Comparison of ENCODE assay signal across 13 mouse cellular contexts in the genomic region with DNA sequence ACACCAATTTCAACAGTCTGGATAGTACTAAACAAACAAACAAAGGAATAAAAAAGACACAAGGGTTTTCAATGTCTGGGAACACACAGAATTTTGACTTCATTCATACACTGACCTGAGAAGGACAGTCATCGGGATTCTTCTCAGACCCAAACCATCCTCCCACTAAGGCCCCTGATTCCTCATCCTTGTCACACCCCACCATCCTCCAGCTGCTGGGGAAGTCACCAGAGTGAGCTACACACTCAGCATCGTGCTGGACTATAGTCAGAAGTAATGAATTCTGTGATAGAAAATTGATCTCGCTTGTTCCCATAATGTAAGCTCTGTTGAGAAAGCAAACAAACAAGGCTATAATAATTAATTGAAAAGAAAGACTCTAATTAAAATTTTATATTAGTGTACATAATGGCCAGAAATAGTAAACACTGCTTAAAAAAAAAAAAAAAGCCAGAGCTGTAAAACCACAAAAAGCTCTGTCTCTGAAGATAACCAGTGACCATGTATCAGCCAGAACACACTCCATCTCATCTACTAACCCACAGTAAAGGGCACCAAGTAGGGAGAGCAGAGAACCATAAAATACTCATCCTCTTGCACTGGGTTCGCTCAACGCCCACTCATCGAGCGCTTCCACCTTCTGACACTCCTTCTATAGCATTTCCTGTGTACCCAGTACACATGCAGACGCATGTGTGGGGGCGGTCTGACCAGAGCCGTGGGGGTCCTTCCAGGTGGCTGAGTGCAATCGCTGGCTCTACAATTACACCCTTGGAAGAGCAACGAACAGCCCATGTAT.
A peak's percentile ranks its signal among the peaks of the same experiment; 100 is the strongest.
DNase-seq lines count a peak whose midpoint lies in the region; ATAC-seq and TF ChIP-seq lines count a peak whose summit lies in the region.
"Had no signal": no experiment of that assay in that cellular context is flagged by ENCODE, and none has a peak within 500 bp of the region (broad histone marks: within the 10 kb centered on the region; RNA-seq: fewer than 3 reads in every experiment).

No protein-coding gene starts in this region.

- DNase-seq in gastrocnemius, adult 2 months: no peak
- DNase-seq in gastrocnemius, postnatal 10 days: no peak
- peak; percentile 38 for DNase-seq in splenic B cell, adult 2 months (ENCODE audit: low read depth, low spot score)
- no peak for DNase-seq in left cerebral cortex, postnatal 25 days (ENCODE audit: low spot score in 2 of 2)
- DNase-seq in frontal cortex, postnatal 14 days (ENCODE audit: low spot score in 2 of 2): no peak
- DNase-seq in hindbrain, embryonic 11.5 days (ENCODE audit: low spot score): no peak
- DNase-seq: gastrocnemius, postnatal 36 days; lung, adult 18-20 months had no signal

- H3K27me3 ChIP-seq in splenic B cell, adult 2 months (ENCODE audit: control insufficient read depth, insufficient read depth, low read length, poor library complexity, severe bottlenecking): no peaks in the 10 kb centered on the region
- H3K27me3 ChIP-seq in hindbrain, embryonic 11.5 days (ENCODE audit: control insufficient read depth, insufficient read depth, low read length): no peaks in the 10 kb centered on the region
- H3K27me3 ChIP-seq: embryonic facial prominence, embryonic 13.5 days; midbrain, embryonic 12.5 days had no signal

- H3K4me3 ChIP-seq in gastrocnemius, adult 2 months: no peak overlapping the region
- no peak overlapping the region for H3K4me3 ChIP-seq in hindbrain, embryonic 11.5 days (ENCODE audit: low read depth, low read length)
- H3K4me3 ChIP-seq: embryonic facial prominence, embryonic 13.5 days; midbrain, embryonic 12.5 days had no signal

- 88% methylated on average over 12 of the region's 12 CpGs for WGBS in hindbrain, embryonic 11.5 days

- intact Hi-C loops in gastrocnemius, adult 2 months (cut with DNase I): no loop called here
- intact Hi-C loops in left cerebral cortex, postnatal 25 days (cut with DNase I): no loop called here

- no peak overlapping the region for H3K9ac ChIP-seq in hindbrain, embryonic 11.5 days (ENCODE audit: low read depth, low read length)
- H3K9ac ChIP-seq: embryonic facial prominence, embryonic 13.5 days; midbrain, embryonic 12.5 days had no signal

- no peaks in the 10 kb centered on the region for H3K4me1 ChIP-seq in hindbrain, embryonic 11.5 days (replicated peaks; ENCODE audit: control insufficient read depth, insufficient read depth, low read length)

- no peak for TF ChIP-seq CTCF in gastrocnemius, adult 2 months (IDR thresholded peaks at IDR 0.05)

- 0 out of 2 replicates have a peak, but pooled peaks cover 2% of the 10 kb centered on the region for H3K36me3 ChIP-seq in splenic B cell, adult 2 months (ENCODE audit: control insufficient read depth, insufficient read depth, low read length, poor library complexity, severe bottlenecking)
- no peaks in the 10 kb centered on the region for H3K36me3 ChIP-seq in hindbrain, embryonic 11.5 days (ENCODE audit: control insufficient read depth, insufficient read depth, low read length)

- peak; percentile 60 for ATAC-seq in CD4-positive, CD25-positive, alpha-beta regulatory T cell, adult 4 months
- peak; percentile 60 for ATAC-seq in erythroblast, adult 5-6 weeks (replicated peaks; ENCODE audit: low FRiP score, poor library complexity, severe bottlenecking)
- no peak for ATAC-seq in hindbrain, embryonic 11.5 days (ENCODE audit: low FRiP score)
- ATAC-seq: intestine, postnatal 0 days had no signal

- no peaks in the 10 kb centered on the region for H3K9me3 ChIP-seq in hindbrain, embryonic 11.5 days (ENCODE audit: control insufficient read depth, low read length)
- H3K9me3 ChIP-seq: embryonic facial prominence, embryonic 13.5 days had no signal

- peak overlapping the region; percentile 74 for H3K27ac ChIP-seq in gastrocnemius, adult 2 months
- no peak overlapping the region for H3K27ac ChIP-seq in hindbrain, embryonic 11.5 days (ENCODE audit: low read depth, low read length)
- H3K27ac ChIP-seq: embryonic facial prominence, embryonic 13.5 days; midbrain, embryonic 12.5 days had no signal

- H3K4me2 ChIP-seq in hindbrain, embryonic 11.5 days (replicated peaks; ENCODE audit: low read depth, low read length): no peak overlapping the region
- H3K4me2 ChIP-seq: embryonic facial prominence, embryonic 13.5 days; midbrain, embryonic 12.5 days had no signal
